29 mouse cellular contexts compared by ENCODE assay signal in the genomic region with DNA sequence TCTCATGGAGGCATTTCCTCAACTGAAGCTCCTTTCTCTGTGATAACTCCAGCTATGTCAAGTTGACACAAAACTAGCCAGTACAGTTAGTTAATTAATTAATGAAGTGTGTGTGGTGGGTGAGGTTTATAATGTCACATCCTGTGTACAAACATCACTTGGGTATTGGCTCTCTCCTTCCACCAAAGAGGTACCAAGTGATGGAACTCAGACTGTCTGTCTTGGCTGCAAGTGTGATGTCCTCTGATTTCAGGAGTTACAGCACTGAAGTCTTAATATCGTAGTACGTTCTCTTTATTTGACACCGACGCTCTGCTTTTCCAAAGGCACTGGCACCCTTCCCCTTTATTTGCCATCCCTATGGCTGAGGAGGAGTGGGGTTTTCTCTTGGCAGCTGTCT. TPM values are rescaled to one million over a fixed set of nuclear protein-coding genes. Genes with fewer than 3 reads are reported as not detected.
DNase-seq lines count a peak whose midpoint lies in the region; ATAC-seq and TF ChIP-seq lines count a peak whose summit lies in the region.
"Had no signal": no experiment of that assay in that cellular context is flagged by ENCODE, and none has a peak within 500 bp of the region (broad histone marks: within the 10 kb centered on the region; RNA-seq: fewer than 3 reads in every experiment).

No protein-coding gene starts in this region.

- WGBS in lung, embryonic 16.5 days: 84% methylated on average over 4 of the region's 4 CpGs
- WGBS in cerebellum, adult 2 months: 91% methylated on average over 4 of the region's 4 CpGs

- H3K9me3 ChIP-seq in lung, embryonic 16.5 days (ENCODE audit: control insufficient read depth, low read length): no peaks in the 10 kb centered on the region
- H3K9me3 ChIP-seq: embryonic facial prominence, embryonic 13.5 days; embryonic facial prominence, embryonic 15.5 days; forebrain, embryonic 10.5 days; forebrain, embryonic 12.5 days had no signal

- peak; percentile 64 for ATAC-seq in lung, embryonic 16.5 days (ENCODE audit: low read depth)
- ATAC-seq: activated CD4-positive, CD25-positive, alpha-beta regulatory T cell, adult 4 months; forebrain, embryonic 14.5 days; forebrain, embryonic 16.5 days; Patski had no signal

- DNase-seq in lung, postnatal 14 days: no peak
- peak; percentile 45 for DNase-seq in lung, postnatal 10 days
- peak; percentile 43 for DNase-seq in lung, postnatal 36 days
- no peak for DNase-seq in left cerebral cortex, postnatal 25 days (ENCODE audit: low spot score in 2 of 2)
- DNase-seq in cerebellum, adult 2 months: no peak
- DNase-seq: adrenal gland, adult 8-10 months; adrenal gland, postnatal 14 days; adrenal gland, postnatal 36 days; cerebellum, adult 11-12 months; cerebellum, adult 8-10 months; cerebellum, adult 9-11 months; cerebellum, postnatal 14 days; cerebellum, postnatal 36 days; embryo, embryonic 11 days had no signal

- TF ChIP-seq POLR2A in cerebellum, adult 2 months (IDR thresholded peaks at IDR 0.05; ENCODE audit: borderline replicate concordance, insufficient read depth, low read length): no peak

- intact Hi-C loops in left cerebral cortex, postnatal 25 days (cut with DNase I): no loop called here

- no peak overlapping the region for H3K27ac ChIP-seq in lung, embryonic 16.5 days (ENCODE audit: low read length)
- H3K27ac ChIP-seq in cerebellum, adult 2 months (ENCODE audit: insufficient read depth, low read length): no peak overlapping the region
- H3K27ac ChIP-seq: embryonic facial prominence, embryonic 13.5 days; embryonic facial prominence, embryonic 15.5 days; forebrain, embryonic 10.5 days; forebrain, embryonic 12.5 days had no signal

- H3K9ac ChIP-seq in lung, embryonic 16.5 days (ENCODE audit: low read length): no peak overlapping the region
- H3K9ac ChIP-seq: embryonic facial prominence, embryonic 13.5 days; embryonic facial prominence, embryonic 15.5 days; forebrain, embryonic 12.5 days had no signal

- no peaks in the 10 kb centered on the region for H3K27me3 ChIP-seq in lung, embryonic 16.5 days (ENCODE audit: control insufficient read depth, insufficient read depth, low read depth, low read length)
- H3K27me3 ChIP-seq in cerebellum, adult 2 months (ENCODE audit: control insufficient read depth, insufficient read depth, low read length): no peaks in the 10 kb centered on the region
- H3K27me3 ChIP-seq: embryonic facial prominence, embryonic 13.5 days; embryonic facial prominence, embryonic 15.5 days; forebrain, embryonic 12.5 days had no signal

- no peak overlapping the region for H3K4me3 ChIP-seq in lung, embryonic 16.5 days (ENCODE audit: low read length)
- H3K4me3 ChIP-seq in cerebellum, adult 2 months (replicated peaks; ENCODE audit: insufficient read depth, low read depth, low read length): no peak overlapping the region
- H3K4me3 ChIP-seq: embryonic facial prominence, embryonic 13.5 days; embryonic facial prominence, embryonic 15.5 days; erythroblast, embryonic 14.5 days; forebrain, embryonic 10.5 days; forebrain, embryonic 12.5 days had no signal

- H3K4me1 ChIP-seq in lung, embryonic 16.5 days (replicated peaks; ENCODE audit: control insufficient read depth, insufficient read depth, low read length): no peaks in the 10 kb centered on the region
- H3K4me1 ChIP-seq in cerebellum, adult 2 months (ENCODE audit: control insufficient read depth, insufficient read depth, low read length): no peaks in the 10 kb centered on the region
- H3K4me1 ChIP-seq: embryonic facial prominence, embryonic 13.5 days; embryonic facial prominence, embryonic 15.5 days; forebrain, embryonic 10.5 days; forebrain, embryonic 12.5 days had no signal

- TF ChIP-seq CTCF in cerebellum, adult 2 months (IDR thresholded peaks at IDR 0.05; ENCODE audit: borderline replicate concordance, insufficient read depth, low read depth, low read length): no peak

- no peak overlapping the region for H3K4me2 ChIP-seq in lung, embryonic 16.5 days (ENCODE audit: low read depth, low read length)
- H3K4me2 ChIP-seq: embryonic facial prominence, embryonic 13.5 days; embryonic facial prominence, embryonic 15.5 days; forebrain, embryonic 12.5 days had no signal

- H3K36me3 ChIP-seq in lung, embryonic 16.5 days (ENCODE audit: control insufficient read depth, insufficient read depth, low read length): no peaks in the 10 kb centered on the region
- H3K36me3 ChIP-seq: embryonic facial prominence, embryonic 13.5 days; embryonic facial prominence, embryonic 15.5 days; forebrain, embryonic 10.5 days; forebrain, embryonic 12.5 days had no signal

RNA-seq across cellular contexts. Expression of a gene that starts 13.4 kb away (rescaled TPM):
- 0.15 and 0.24 TPM in 2 replicates for polyA plus RNA-seq in lung, embryonic 16.5 days (2015; fragmentation: Nextera tagmentation; extraction: Ambion mirVana)
- total RNA-seq in left cerebral cortex, postnatal 25 days (2021): not detected
- polyA plus RNA-seq in cerebellum, adult 2 months (2012; rRNA removed): not detected in 2 replicates
- total RNA-seq: adrenal gland, adult 18-20 months; adrenal gland, adult 8-10 months; adrenal gland, postnatal 14 days; adrenal gland, postnatal 36 days; common myeloid progenitor, adult 5-6 weeks; ES-E14 had no signal
- polyA plus RNA-seq: activated CD4-positive, CD25-positive, alpha-beta regulatory T cell, adult 4 months; C2C12; embryonic facial prominence, embryonic 11.5 days; embryonic facial prominence, embryonic 13.5 days; embryonic facial prominence, embryonic 15.5 days; erythroblast, embryonic 14.5 days; forebrain, embryonic 10.5 days; forebrain, embryonic 12.5 days; forebrain, embryonic 14.5 days; forebrain, embryonic 16.5 days; Patski had no signal

RNA-seq across cellular contexts. Expression of a gene that starts 45.3 kb away (rescaled TPM):
- 80.2 and 82.8 TPM in 2 replicates for polyA plus RNA-seq in lung, embryonic 16.5 days (2015; fragmentation: Nextera tagmentation; extraction: Ambion mirVana)
- total RNA-seq in left cerebral cortex, postnatal 25 days (2021): 10 to 100 TPM; 21.3 to 22.4 TPM
- 39.6 and 43.8 TPM in 2 replicates for polyA plus RNA-seq in cerebellum, adult 2 months (2012; rRNA removed)

Comparison
In these comparisons a context has a peak if more than half of its experiments do, and no peak if none do; other contexts are left out.
1. DNase-seq: peak in lung, postnatal 10 days (single experiment) and lung, postnatal 36 days (single experiment); none in lung, postnatal 14 days (single experiment), left cerebral cortex, postnatal 25 days (0 of 2) and cerebellum, adult 2 months (0 of 2).